Mouse (Mus musculus) embryonic facial prominence, embryonic 15.5 days (tissue): ENCODE measurements around the gene Tpst1. TPM values are rescaled to one million over a fixed set of nuclear protein-coding genes. Genes with fewer than 3 reads are reported as not detected.

ENCODE experiments used
- ATAC-seq: fragments of 200-750 bp; cut with Nextera tagmentation; 2 replicates; pipeline ENCODE4 v1.8.0; 2017; ENCODE audit warnings: low read depth, moderate TSS enrichment; ENCODE audit not compliant: insufficient number of reproducible peaks, low FRiP score, low TSS enrichment
- H3K27ac ChIP-seq: fragments of 300-500 bp; sonication (generic); replicated peaks from 2 replicates; pipeline ENCODE4 v1.5.1; 2015; ENCODE audit warnings: mild to moderate bottlenecking, inconsistent platforms
- H3K27me3 ChIP-seq: fragments of 300-500 bp; sonication (generic); 2 replicates; pipeline ENCODE4 v1.6.1; 2015; ENCODE audit warnings: inconsistent platforms
- H3K36me3 ChIP-seq: fragments of 300-500 bp; sonication (generic); 2 replicates; pipeline ENCODE4 v1.6.1; 2015; ENCODE audit warnings: mild to moderate bottlenecking, inconsistent platforms
- H3K4me1 ChIP-seq: fragments of 300-500 bp; sonication (generic); 2 replicates; pipeline ENCODE4 v1.6.1; 2015; ENCODE audit warnings: inconsistent platforms
- H3K4me2 ChIP-seq: fragments of 300-500 bp; sonication (generic); replicated peaks from 2 replicates; pipeline ENCODE4 v1.6.1; 2015; ENCODE audit warnings: mild to moderate bottlenecking, inconsistent platforms
- H3K4me3 ChIP-seq: fragments of 300-500 bp; sonication (generic); replicated peaks from 2 replicates; pipeline ENCODE4 v1.5.1; 2015; ENCODE audit warnings: mild to moderate bottlenecking, inconsistent platforms
- H3K9ac ChIP-seq: fragments of 300-500 bp; sonication (generic); 2 replicates; pipeline ENCODE4 v1.6.1; 2015; ENCODE audit warnings: inconsistent platforms
- H3K9me3 ChIP-seq: fragments of 300-500 bp; sonication (generic); replicated peaks from 2 replicates; pipeline ENCODE4 v1.6.1; 2016; ENCODE audit warnings: inconsistent platforms
- WGBS: fragments of 180-500 bp; shearing (Covaris S2); methylation state at CpG from one replicate; pipeline ENCODE4 v1.1.7; 2015; 5-methylcytosine and 5-hydroxymethylcytosine counted together
- polyA plus RNA-seq: library from polyadenylated mRNA; unstranded; fragments of >200 nt; fragmentation: Nextera tagmentation; extraction: Ambion mirVana; gene quantifications from 2 replicates; pipeline ENCODE4 v1.2.1, GENCODE M21; 2015

The Tpst1 gene
- polyA plus RNA-seq, 1 experiment from 2014 or later = 99.2 TPM

DNA sequence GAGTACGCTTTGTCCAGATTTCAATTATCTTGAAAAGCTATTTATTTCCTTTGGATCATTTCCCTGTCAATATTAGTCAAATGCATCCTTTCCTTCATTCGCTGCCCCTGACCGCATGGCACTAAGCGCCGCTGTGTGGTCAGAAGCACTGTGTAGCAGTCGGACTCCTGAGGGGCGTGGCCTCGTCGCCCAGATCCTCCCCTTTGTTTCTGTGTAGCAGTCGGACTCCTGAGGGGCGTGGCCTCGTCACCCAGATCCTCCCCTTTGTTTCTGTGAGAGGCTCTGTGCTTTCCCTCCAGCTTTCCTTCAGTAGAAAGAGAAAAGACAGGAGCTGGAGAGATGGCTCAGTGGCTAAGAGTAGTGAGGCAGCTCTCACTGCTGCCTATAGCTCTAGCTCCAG lies 23.6 kb downstream of the Tpst1 start:
- Histone ChIP-seq H3K4me1 (no peaks in the 10 kb centered on the region), H3K27me3 (no peaks in the 10 kb centered on the region), H3K9ac (no peak overlapping the region), H3K36me3 (peaks cover under 1% of the 10 kb centered on the region; the same call in 1 of the 2 replicates), H3K9me3 (no peaks in the 10 kb centered on the region), H3K4me3 (no peak overlapping the region), H3K27ac (no peak overlapping the region), H3K4me2 (no peak overlapping the region)
- 63% methylated on average over 12 of the region's 12 CpGs for WGBS
- no peak for ATAC-seq

DNA sequence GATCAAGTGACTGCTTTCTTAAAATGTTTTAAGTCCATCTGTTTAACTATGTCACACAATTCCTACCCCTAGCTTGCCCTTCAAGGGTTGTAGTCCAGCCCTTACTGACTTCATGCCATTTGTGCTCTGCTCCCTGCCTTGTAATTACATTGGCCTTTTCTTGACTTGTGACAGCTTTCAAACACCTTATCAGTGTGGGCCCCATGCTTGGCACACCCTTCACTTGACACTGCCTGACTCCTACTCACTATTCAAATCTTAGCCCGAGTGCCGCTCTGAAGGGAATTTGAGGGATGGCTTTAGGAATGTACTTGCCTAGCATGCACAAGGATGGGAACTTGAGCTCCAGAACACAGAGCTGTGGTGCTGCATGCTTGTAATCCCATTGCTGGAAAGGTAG lies 24.7 kb downstream of the Tpst1 start:
- no peak for ATAC-seq
- WGBS = 79% methylated on average over 2 of the region's 2 CpGs
- no peak overlapping the region for H3K9ac ChIP-seq
- no peaks in the 10 kb centered on the region for H3K9me3 ChIP-seq
- no peaks in the 10 kb centered on the region for H3K4me1 ChIP-seq
- no peak overlapping the region for H3K27ac ChIP-seq
- no peak overlapping the region for H3K4me2 ChIP-seq
- no peak overlapping the region for H3K4me3 ChIP-seq
- no peaks in the 10 kb centered on the region for H3K27me3 ChIP-seq
- H3K36me3 ChIP-seq = peaks cover 12% of the 10 kb centered on the region

DNA sequence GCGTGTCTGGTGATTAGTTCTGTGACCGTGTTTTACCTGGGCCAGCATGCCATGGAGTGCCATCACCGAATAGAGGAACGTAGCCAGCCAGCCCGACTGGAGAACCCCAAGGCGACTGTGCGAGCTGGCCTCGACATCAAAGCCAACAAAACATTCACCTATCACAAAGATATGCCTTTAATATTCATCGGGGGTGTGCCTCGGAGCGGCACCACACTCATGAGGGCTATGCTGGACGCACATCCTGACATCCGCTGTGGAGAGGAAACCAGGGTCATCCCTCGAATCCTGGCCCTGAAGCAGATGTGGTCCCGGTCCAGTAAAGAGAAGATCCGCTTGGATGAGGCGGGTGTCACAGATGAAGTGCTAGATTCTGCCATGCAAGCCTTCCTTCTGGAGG lies 28.6 kb downstream of the Tpst1 start:
- Histone ChIP-seq H3K27ac (no peak overlapping the region), H3K4me2 (no peak overlapping the region), H3K36me3 (peaks cover 14% of the 10 kb centered on the region), H3K9ac (no peak overlapping the region), H3K4me3 (no peak overlapping the region), H3K4me1 (no peaks in the 10 kb centered on the region), H3K9me3 (no peaks in the 10 kb centered on the region), H3K27me3 (no peaks in the 10 kb centered on the region)
- WGBS = 96% methylated on average over 17 of the region's 17 CpGs
- no peak for ATAC-seq

DNA sequence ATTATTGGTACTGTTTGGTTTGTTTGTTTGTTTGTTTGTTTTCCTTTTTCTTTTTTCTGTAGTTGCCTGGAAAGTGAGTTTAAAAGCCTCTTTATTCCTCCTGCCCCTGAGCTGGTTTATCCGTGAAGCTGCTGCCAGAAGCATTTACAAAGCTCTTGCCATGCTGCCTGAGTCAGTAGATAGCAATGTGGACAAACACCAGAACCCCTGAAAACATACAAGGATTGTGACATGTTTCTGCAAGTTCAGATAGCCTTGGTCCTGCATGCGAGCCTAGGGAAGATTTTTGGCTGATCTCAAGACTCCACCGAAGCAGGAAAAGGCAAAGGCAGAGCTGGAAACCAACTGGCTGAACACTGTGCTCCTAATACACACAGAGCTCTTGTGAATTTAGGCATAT lies 36.2 kb downstream of the Tpst1 start:
- Histone ChIP-seq H3K27me3 (no peaks in the 10 kb centered on the region), H3K4me1 (peaks cover 19% of the 10 kb centered on the region), H3K9ac (no peak overlapping the region), H3K4me3 (no peak overlapping the region), H3K36me3 (no peaks in the 10 kb centered on the region), H3K9me3 (no peaks in the 10 kb centered on the region), H3K27ac (no peak overlapping the region), H3K4me2 (no peak overlapping the region)
- ATAC-seq = no peak
- WGBS = 63% methylated on average over 3 of the region's 3 CpGs

DNA sequence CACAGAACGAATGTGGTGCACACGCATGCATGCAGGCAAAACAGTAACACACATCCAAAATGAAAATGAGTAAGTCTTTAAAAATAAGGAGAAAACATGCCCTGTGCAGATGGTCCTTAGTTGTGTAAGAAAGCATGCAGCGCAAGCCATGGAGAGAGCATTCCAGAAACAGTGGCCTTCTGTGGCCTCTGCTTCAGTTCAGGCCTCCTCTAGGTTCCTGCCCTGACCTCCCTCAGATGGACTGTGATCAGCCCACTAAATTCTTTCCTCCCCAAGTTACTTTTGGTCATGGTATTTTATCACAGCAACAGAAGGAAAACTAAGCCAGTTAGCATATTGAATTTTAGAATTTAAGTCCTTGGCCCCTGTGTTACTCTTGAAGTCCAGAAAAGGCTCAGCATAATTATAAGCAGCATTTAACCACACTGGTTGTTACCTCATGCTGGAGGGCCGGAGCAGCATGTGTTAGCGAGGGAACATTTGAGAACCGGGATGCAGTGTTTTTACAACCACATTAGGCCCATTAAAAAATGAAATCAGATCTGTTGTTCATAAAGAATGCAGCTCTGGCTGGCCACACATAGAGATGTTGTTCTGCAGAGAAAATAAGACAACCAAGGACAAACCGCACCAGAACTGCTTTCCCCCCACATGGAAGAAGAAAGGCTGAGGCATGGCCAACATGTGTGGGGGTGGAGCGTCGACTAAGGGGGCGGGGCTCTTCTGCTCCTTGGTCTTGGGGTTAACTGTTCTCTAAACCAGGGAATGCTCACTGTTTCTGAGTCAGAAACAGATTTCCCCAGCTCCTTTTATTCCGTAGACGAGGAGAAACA lies 37.7 kb downstream of the Tpst1 start:
- Histone ChIP-seq H3K36me3 (no peaks in the 10 kb centered on the region), H3K9ac (no peak overlapping the region), H3K4me2 (no peak overlapping the region), H3K9me3 (no peaks in the 10 kb centered on the region), H3K4me3 (no peak overlapping the region), H3K4me1 (peaks cover 22% of the 10 kb centered on the region), H3K27me3 (no peaks in the 10 kb centered on the region), H3K27ac (peak overlapping the region; percentile 85)
- ATAC-seq = peak; percentile 84
- WGBS = 45% methylated on average over 12 of the region's 12 CpGs

DNA sequence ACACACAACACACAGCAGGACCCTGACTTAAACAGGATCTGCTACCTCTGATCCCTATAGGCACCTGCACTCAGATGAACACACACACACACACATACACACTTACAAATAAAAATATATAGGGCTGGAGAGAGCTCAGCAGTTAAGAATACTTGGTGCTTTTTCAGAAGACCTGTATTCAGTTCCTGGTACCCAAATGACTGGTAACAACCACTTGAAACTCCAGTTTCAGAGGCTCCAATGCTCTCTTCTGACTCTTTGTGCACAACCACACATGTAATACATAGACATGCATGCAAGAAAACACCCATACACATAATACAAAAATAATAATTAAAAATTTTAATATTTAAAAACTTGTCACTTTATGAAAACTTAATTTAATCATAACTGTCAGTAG lies 39.5 kb downstream of the Tpst1 start:
- Histone ChIP-seq H3K4me3 (no peak overlapping the region), H3K27me3 (no peaks in the 10 kb centered on the region), H3K9me3 (no peaks in the 10 kb centered on the region), H3K27ac (no peak overlapping the region), H3K4me1 (peaks cover 39% of the 10 kb centered on the region), H3K4me2 (no peak overlapping the region), H3K9ac (no peak overlapping the region), H3K36me3 (no peaks in the 10 kb centered on the region)
- ATAC-seq = no peak

DNA sequence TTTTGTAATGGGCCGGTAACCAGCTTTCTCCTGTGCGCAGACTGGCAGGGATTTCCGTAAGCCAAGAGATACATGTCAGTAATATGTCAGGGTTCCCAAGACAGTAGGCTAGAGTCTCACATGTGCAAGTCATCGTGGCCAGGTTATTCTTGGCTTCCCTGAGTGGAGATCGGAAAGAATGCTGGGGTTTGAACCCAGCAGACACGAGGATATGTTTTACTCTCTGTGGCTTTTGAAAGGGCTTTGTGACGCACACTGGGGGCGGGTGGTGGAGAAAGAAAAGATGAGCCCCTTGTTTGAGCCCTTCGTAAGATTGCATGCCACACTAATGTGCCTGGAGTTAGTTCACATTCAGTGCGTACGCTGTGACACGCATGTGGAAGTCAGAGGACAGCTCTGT lies 43.0 kb downstream of the Tpst1 start:
- H3K4me2 ChIP-seq = no peak overlapping the region
- peaks cover 59% of the 10 kb centered on the region for H3K4me1 ChIP-seq
- no peaks in the 10 kb centered on the region for H3K27me3 ChIP-seq
- no peaks in the 10 kb centered on the region for H3K9me3 ChIP-seq
- H3K36me3 ChIP-seq = no peaks in the 10 kb centered on the region
- H3K9ac ChIP-seq = no peak overlapping the region
- peak overlapping the region; percentile 82 for H3K27ac ChIP-seq
- ATAC-seq = 0 out of 2 replicates have a peak, but pooled peaks have one; percentile 31
- H3K4me3 ChIP-seq = no peak overlapping the region
- WGBS = 45% methylated on average over 12 of the region's 12 CpGs

DNA sequence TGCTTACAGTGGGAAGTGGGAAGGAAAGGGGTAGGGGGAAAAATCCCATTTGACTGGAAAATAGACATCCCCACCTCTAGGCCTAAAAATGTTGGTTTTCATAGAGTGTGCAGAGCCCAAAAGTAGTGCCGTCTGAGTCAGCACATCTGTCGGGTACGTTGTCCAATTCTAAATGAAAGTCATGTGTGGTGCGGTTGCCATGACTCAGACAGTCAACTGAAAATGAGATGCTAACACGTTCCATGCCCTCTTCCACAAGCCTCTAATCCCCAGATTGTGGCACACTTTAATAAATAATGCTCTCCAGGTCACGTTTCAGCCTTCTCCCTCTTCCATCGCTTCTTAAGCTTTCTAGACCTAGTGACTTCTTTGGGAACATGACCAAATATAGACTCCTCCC lies 43.7 kb downstream of the Tpst1 start:
- peak; percentile 84 for ATAC-seq
- Histone ChIP-seq H3K4me2 (no peak overlapping the region), H3K4me1 (peaks cover 56% of the 10 kb centered on the region), H3K9ac (no peak overlapping the region), H3K27ac (peak overlapping the region; percentile 82), H3K4me3 (no peak overlapping the region), H3K36me3 (no peaks in the 10 kb centered on the region), H3K27me3 (no peaks in the 10 kb centered on the region), H3K9me3 (no peaks in the 10 kb centered on the region)
- 29% methylated on average over 7 of the region's 7 CpGs for WGBS

DNA sequence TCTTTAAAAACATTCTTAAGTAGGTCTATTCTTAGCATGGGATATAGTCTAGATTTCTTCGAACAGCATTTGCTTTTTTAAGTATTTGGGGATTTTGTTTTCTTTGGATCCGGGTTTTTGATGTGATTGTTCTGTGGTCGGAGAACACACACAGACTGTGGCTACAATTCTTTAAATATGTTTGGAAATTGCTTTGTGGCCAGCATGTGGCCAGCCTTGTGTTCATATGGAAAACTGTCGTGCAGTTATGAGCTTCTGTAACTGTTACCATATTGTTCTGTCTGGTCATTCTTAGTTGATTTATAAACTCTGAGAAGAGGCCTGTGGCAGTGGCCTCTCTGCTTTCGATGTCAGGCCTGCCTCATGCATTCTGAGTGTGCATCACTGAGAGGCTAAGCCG lies 44.8 kb downstream of the Tpst1 start:
- WGBS = 46% methylated on average over 6 of the region's 6 CpGs
- no peaks in the 10 kb centered on the region for H3K36me3 ChIP-seq
- peak overlapping the region; percentile 82 for H3K27ac ChIP-seq
- H3K9ac ChIP-seq = no peak overlapping the region
- no peak; the same call in 1 of the 2 replicates for ATAC-seq
- H3K9me3 ChIP-seq = no peaks in the 10 kb centered on the region
- H3K4me3 ChIP-seq = no peak overlapping the region
- H3K4me2 ChIP-seq = no peak overlapping the region
- H3K4me1 ChIP-seq = peaks cover 56% of the 10 kb centered on the region
- no peaks in the 10 kb centered on the region for H3K27me3 ChIP-seq

DNA sequence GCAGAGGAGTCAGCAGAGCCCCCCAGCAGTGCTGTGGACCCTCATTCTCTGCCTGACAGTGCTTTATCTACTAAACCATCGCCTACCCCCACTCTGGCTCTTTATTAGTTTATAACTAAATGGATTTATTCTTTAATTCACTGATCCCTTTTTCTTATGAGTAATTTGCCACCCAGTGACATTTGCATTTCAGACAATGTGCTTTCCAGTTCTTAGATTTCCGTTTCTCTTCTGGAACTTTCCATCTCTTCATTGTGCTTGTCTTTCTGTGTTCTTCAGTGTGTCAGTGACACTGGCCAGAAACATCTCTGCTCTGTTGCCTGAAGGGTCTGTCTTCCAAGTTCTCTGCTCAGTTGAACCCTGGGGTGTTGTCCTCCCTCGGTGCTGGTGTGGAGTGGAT lies 46.1 kb downstream of the Tpst1 start:
- Histone ChIP-seq H3K9ac (no peak overlapping the region), H3K4me1 (peaks cover 56% of the 10 kb centered on the region), H3K4me3 (no peak overlapping the region), H3K27me3 (no peaks in the 10 kb centered on the region), H3K4me2 (no peak overlapping the region), H3K27ac (peak overlapping the region; percentile 82), H3K9me3 (no peaks in the 10 kb centered on the region), H3K36me3 (no peaks in the 10 kb centered on the region)
- ATAC-seq = no peak
- 56% methylated on average over 3 of the region's 3 CpGs for WGBS

DNA sequence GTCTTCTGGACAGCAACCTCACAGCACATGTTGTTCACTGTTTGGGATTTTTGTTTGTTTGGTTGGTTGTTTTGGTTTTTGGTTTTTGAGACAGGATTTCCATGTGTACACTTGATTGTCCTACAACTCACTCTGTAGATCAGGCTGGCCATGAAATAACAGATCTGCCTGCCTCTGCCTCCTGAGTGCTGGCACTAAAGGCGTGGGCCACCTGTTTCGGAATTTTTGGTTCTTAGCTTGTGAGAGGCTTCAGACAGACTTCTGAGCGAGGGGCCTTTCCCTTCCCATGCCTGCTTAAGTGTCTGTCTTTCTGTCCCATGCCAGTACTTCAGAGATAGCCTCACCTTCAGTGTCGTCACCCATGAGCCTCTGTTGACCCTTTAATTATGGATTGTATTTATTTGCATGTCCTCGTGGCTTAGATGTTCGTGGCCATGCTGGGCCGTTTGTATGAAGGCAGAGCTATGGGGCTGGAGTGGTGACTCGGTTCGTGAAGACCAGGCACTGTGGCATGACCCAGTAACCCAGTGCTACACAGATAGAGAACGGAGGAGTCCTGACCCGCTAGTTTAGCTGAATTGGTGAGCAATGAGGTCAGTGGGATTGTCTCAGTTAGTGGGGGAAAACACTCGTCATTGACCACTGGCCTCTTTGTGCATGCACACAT lies 47.1 kb downstream of the Tpst1 start:
- Histone ChIP-seq H3K4me1 (peaks cover 56% of the 10 kb centered on the region), H3K9me3 (no peaks in the 10 kb centered on the region), H3K9ac (no peak overlapping the region), H3K27ac (no peak overlapping the region), H3K4me3 (no peak overlapping the region), H3K36me3 (no peaks in the 10 kb centered on the region), H3K27me3 (no peaks in the 10 kb centered on the region), H3K4me2 (no peak overlapping the region)
- ATAC-seq = no peak
- WGBS = 77% methylated on average over 12 of the region's 12 CpGs
